Mouse (Mus musculus): ENCODE measurements around the gene Mpo. TPM values are rescaled to one million over a fixed set of nuclear protein-coding genes. Genes with fewer than 3 reads are reported as not detected.
A peak's percentile ranks its signal among the peaks of the same experiment; 100 is the strongest.

Mpo gene
- total RNA-seq, 2 experiments from 2014 or later, result not detected

GRCm38 (mm10) chr11:87852690-87853596 lies 59.6 kb downstream of the Mpo start, which contains the start of gene Mks1:
Gene Mks1, plus strand, starts transcription at chr11:87853215.
- DNase-seq (ENCODE audit: low spot score in 2 of 2), result peak; percentile 94 to 95
- intact Hi-C loops (cut with DNase I), result no loop called here

GRCm38 (mm10) chr11:87853597-87853954 lies 60.2 kb downstream of the Mpo start:
- peak; percentile 42 to 52 for DNase-seq (ENCODE audit: low spot score in 2 of 2)
- intact Hi-C loops (cut with DNase I), result no loop called here

Small RNAs within 50 kb of the gene (microRNA-seq; reads per million reads assigned to microRNA genes)
- 0 reads per million in 2 experiments for gene Mir142
- 0 reads per million in 2 experiments for gene Mir142b

Other genes starting within 250 kb of the Mpo start
- gene Gm11492, start 226.9 kb upstream of the Mpo start, total RNA-seq (2021), result not detected
- gene Sept4, start 224.7 kb upstream of the Mpo start, total RNA-seq (2021), result 100 to 1,000 TPM; 135 to 151 TPM
- gene Mtmr4, start 201.4 kb upstream of the Mpo start, total RNA-seq (2021), result 10 to 100 TPM; 90.6 to 95.2 TPM
- gene Hsf5, start 176.4 kb upstream of the Mpo start, total RNA-seq (2021), result under 1 TPM; 0.27 to 0.71 TPM
- gene Rnf43, start 130.9 kb upstream of the Mpo start, total RNA-seq (2021), result 1 to 10 TPM; 1.9 to 2.7 TPM
- 10 to 100 TPM; 69.9 to 86.3 TPM for gene Supt4a, start 56.0 kb upstream of the Mpo start, total RNA-seq (2021)
- 100 to 1,000 TPM; 165 to 189 TPM for gene Tspoap1, start 33.0 kb upstream of the Mpo start, total RNA-seq (2021)
- under 1 TPM; 0.32 to 0.44 TPM for gene Lpo, start 34.7 kb downstream of the Mpo start, total RNA-seq (2021)
- gene Mks1, start 59.6 kb downstream of the Mpo start, total RNA-seq (2021), result 1 to 10 TPM; 4.2 to 4.4 TPM
- under 1 TPM in 1 of 2 experiments, not detected in 1; 0.39 TPM for gene Epx, start 82.0 kb downstream of the Mpo start, total RNA-seq (2021)
- gene Olfr462, start 98.7 kb downstream of the Mpo start, total RNA-seq (2021), result not detected
- gene Olfr463, start 103.8 kb downstream of the Mpo start, total RNA-seq (2021), result not detected
- 1 to 10 TPM; 3.0 to 3.7 TPM for gene Olfr464, start 127.4 kb downstream of the Mpo start, total RNA-seq (2021)
- 100 to 1,000 TPM; 580 to 594 TPM for gene Dynll2, start 194.0 kb downstream of the Mpo start, total RNA-seq (2021)